Mouse (Mus musculus) myocyte (in vitro differentiated cells): ENCODE measurements at regions not wholly inside any gene's neighbourhood (a gene's known extent, or its start where the extent isn't known, plus 50 kb on each side); places are given as distances from the start of the nearest gene placed in this dataset.

Experiments used
- MAX ChIP-seq: IDR thresholded peaks from one replicate; pipeline ENCODE4 v1.6.1; 2011; ENCODE audit warnings: low read depth, mild to moderate bottlenecking, control low read depth
- POLR2A ChIP-seq: IDR thresholded peaks from one replicate; pipeline ENCODE4 v1.6.1; 2011; ENCODE audit warnings: low read depth, mild to moderate bottlenecking, control low read depth, moderate library complexity; ENCODE audit not compliant: insufficient read length
- POLR2AphosphoS2 ChIP-seq: IDR thresholded peaks from one replicate; pipeline ENCODE4 v1.6.1; 2011; ENCODE audit warnings: low read depth, control low read depth; ENCODE audit not compliant: insufficient read length

DNA sequence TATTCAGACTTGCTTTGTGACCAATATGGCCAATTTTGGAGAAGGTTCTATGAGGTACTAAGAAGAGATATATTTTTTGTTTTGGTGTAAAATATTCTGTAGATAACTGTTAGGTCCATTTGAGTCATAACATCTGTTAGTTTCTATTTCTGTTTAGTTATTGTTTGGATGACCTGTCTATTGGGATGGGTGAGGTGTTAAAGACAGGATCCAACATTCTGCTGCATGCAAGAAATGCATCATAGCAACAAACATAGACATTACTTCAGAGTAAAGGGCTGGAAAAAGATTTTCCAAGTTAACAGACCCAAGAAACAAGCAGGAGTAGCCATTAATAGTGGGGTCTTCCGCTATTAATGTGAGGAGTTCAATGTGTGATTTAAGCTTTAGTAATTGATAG lies 165.0 kb downstream of the Cth start:
- no peak for TF ChIP-seq MAX
- TF ChIP-seq POLR2A, result no peak
- no peak for TF ChIP-seq POLR2AphosphoS2
